8 mouse cellular contexts compared by ENCODE assay signal in the genomic region with DNA sequence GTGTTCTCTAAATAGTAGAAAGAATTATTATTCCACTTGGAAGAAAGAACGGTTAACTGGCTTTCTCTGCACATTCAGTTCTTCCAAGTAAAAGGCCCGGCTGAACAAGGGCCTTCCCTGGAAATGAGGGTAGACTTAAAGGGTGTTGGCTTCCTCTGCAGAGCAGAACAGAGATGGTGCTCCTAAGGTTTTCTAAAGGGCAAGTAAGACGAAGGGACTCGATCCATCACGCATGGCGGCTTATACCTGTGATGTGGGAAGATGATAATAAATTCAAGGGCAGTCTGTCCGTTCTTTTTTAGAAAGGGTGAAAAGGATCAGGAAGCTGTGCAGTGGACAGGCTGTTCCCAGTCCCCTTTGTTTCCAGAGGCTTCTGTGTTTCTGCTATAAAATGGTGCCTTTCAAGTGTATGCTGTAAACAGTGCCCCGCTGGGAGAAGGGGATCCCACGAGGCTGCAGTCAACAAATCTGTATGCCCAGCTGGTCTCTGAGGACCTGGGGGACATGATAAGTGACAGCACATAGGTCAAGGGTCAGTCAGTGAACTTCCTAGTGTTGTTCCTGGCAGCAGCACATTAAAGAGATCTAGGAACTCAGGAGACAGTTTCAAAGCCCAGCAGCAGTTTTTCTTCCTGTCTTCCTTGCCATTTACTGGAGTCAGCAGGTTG. TPM values are rescaled to one million over a fixed set of nuclear protein-coding genes. Genes with fewer than 3 reads are reported as not detected.
DNase-seq lines count a peak whose midpoint lies in the region; ATAC-seq and TF ChIP-seq lines count a peak whose summit lies in the region.

No protein-coding gene starts in this region.

- H3K4me2 ChIP-seq in lung, embryonic 16.5 days (ENCODE audit: low read depth, low read length) = no peak overlapping the region
- H3K4me2 ChIP-seq in midbrain, postnatal 0 days (ENCODE audit: low read depth, low read length, poor library complexity, severe bottlenecking) = no peak overlapping the region

- 46% methylated on average over 9 of the region's 9 CpGs for WGBS in lung, embryonic 16.5 days
- 44% methylated on average over 9 of the region's 9 CpGs for WGBS in midbrain, postnatal 0 days

- no peaks in the 10 kb centered on the region for H3K36me3 ChIP-seq in lung, embryonic 16.5 days (ENCODE audit: control insufficient read depth, insufficient read depth, low read length)
- H3K36me3 ChIP-seq in midbrain, postnatal 0 days (ENCODE audit: insufficient read depth, low read length) = no peaks in the 10 kb centered on the region

- H3K4me3 ChIP-seq in lung, embryonic 16.5 days (ENCODE audit: low read length) = no peak overlapping the region
- H3K4me3 ChIP-seq in midbrain, postnatal 0 days (ENCODE audit: low read depth, low read length) = no peak overlapping the region

- H3K27ac ChIP-seq in lung, embryonic 16.5 days (ENCODE audit: low read length) = no peak overlapping the region
- no peak overlapping the region for H3K27ac ChIP-seq in midbrain, postnatal 0 days (ENCODE audit: low read depth, low read length)

- H3K4me1 ChIP-seq in lung, embryonic 16.5 days (replicated peaks; ENCODE audit: control insufficient read depth, insufficient read depth, low read length) = peaks cover 3% of the 10 kb centered on the region
- no peaks in the 10 kb centered on the region for H3K4me1 ChIP-seq in midbrain, postnatal 0 days (ENCODE audit: insufficient read depth, low read length)

- H3K9ac ChIP-seq in lung, embryonic 16.5 days (ENCODE audit: low read length) = no peak overlapping the region
- H3K9ac ChIP-seq in midbrain, postnatal 0 days (replicated peaks; ENCODE audit: low read length, poor library complexity, severe bottlenecking) = no peak overlapping the region

- ATAC-seq in lung, embryonic 16.5 days (ENCODE audit: low read depth) = peak; percentile 59
- peak; percentile 20; the same call in 1 of the 2 replicates for ATAC-seq in midbrain, postnatal 0 days (ENCODE audit: low FRiP score)
- no peak for ATAC-seq in activated CD4-positive, CD25-positive, alpha-beta regulatory T cell, adult 4 months

- TF ChIP-seq CTCF in midbrain, postnatal 0 days (IDR thresholded peaks at IDR 0.05) = no peak

- DNase-seq in adrenal gland, adult 2 months = peak; percentile 44
- no peak for DNase-seq in adrenal gland, postnatal 4 days (ENCODE audit: low spot score in 2 of 2)
- DNase-seq in lung, postnatal 4 days = no peak
- DNase-seq in kidney, postnatal 25 days = peak; percentile 35 to 75
- peak; percentile 68 for DNase-seq in midbrain, postnatal 0 days (ENCODE audit: low spot score)
- no peak for DNase-seq in natural killer cell, adult 2 months (ENCODE audit: low spot score in 2 of 2)

- no peaks in the 10 kb centered on the region for H3K27me3 ChIP-seq in lung, embryonic 16.5 days (ENCODE audit: control insufficient read depth, insufficient read depth, low read depth, low read length)
- H3K27me3 ChIP-seq in midbrain, postnatal 0 days (ENCODE audit: insufficient read depth, low read length) = no peaks in the 10 kb centered on the region

- H3K9me3 ChIP-seq in lung, embryonic 16.5 days (ENCODE audit: control insufficient read depth, low read length) = no peaks in the 10 kb centered on the region
- H3K9me3 ChIP-seq in midbrain, postnatal 0 days (ENCODE audit: low read length) = no peaks in the 10 kb centered on the region

RNA-seq across cellular contexts. Expression of a gene that starts 36.0 kb away (rescaled TPM):
- 100 to 1,000 TPM; 364 to 372 TPM for total RNA-seq in adrenal gland, adult 2 months (2021)
- 55.4 and 70.6 TPM in 2 replicates for polyA plus RNA-seq in adrenal gland, adult 2 months (2012; rRNA removed)
- total RNA-seq in adrenal gland, postnatal 4 days (2021) = 100 to 1,000 TPM; 268 to 614 TPM
- polyA plus RNA-seq in lung, embryonic 16.5 days (2015; fragmentation: Nextera tagmentation; extraction: Ambion mirVana) = 148 and 183 TPM in 2 replicates
- 267 and 322 TPM in 2 replicates for total RNA-seq in midbrain, postnatal 0 days (2014; rRNA removed)
- polyA plus RNA-seq in midbrain, postnatal 0 days (2015; fragmentation: Nextera tagmentation; extraction: Ambion mirVana) = 201 and 233 TPM in 2 replicates
- polyA plus RNA-seq in activated CD4-positive, CD25-positive, alpha-beta regulatory T cell, adult 4 months (2017; shearing (Covaris generic)) = 100 to 1,000 TPM; 139 to 155 TPM

Comparison
In these comparisons a context has a peak if more than half of its experiments do, and no peak if none do; other contexts are left out.
1. DNase-seq: peak in adrenal gland, adult 2 months (single experiment), kidney, postnatal 25 days (2 of 2) and midbrain, postnatal 0 days (single experiment); none in adrenal gland, postnatal 4 days (0 of 2), lung, postnatal 4 days (0 of 2) and natural killer cell, adult 2 months (0 of 2).